Mouse (Mus musculus) fibroblast of lung, adult 2 months (primary cell): ENCODE measurements around the gene Rab3gap1.

Experiments
- DNase-seq: peaks from one replicate; pipeline ENCODE4 v3.0.0-alpha.2; 2011; ENCODE audit warnings: low read depth

Gene Rab3gap1

GRCm38 (mm10) chr1:127983274-127983993 is 114.9 kb downstream of the Rab3gap1 start:
- no peak for DNase-seq

- DNase-seq, result no peak
These were observed 116.8 kb downstream of the Rab3gap1 start for GRCm38 (mm10) chr1:127985391-127985790.

GRCm38 (mm10) chr1:127988246-127988645 is 119.7 kb downstream of the Rab3gap1 start:
- DNase-seq, result no peak

GRCm38 (mm10) chr1:127989387-127989786 is 120.8 kb downstream of the Rab3gap1 start:
- no peak for DNase-seq

DNA sequence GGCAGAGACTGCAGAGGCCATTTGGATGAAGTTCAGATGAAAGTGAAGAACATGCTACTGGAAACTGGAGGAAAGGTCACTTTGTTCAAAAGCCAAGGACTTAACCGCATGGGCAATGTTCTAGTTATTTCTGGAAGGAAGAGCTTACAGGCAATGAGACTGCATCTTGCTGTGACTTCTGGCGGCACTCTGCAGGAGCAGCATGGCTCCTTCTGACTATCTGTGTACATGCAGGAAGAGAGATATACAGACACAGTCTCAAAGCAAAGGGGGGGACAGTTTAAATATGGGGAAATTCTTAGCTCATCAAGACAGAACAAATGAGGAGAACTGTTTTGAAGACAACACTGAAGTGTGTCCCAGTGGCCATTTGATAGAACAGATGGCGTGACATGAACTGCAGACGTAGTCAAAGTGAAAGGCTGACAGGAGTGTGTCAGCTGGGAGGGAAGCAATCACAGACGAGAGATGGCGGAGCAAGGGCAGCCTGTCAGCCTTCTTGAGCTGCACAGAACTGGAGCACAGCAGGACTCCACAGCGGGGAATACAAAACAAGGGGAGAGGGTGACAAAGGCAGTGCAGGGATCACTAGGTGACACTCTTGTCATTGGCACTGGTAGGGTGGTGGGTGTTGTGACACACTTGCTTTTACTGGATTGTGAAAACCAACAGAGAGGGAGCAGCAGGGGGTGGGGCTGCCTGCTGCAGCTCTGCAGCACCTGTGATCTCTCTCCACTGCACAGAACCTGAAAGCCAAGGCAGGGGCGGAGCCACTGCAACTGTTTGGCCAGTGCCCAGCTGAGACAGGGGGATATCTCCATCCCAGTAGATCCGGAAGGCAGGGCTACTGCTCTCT is 121.5 kb downstream of the Rab3gap1 start:
- DNase-seq, result no peak
